Mouse (Mus musculus): ENCODE measurements around the gene Tcp1. TPM values are rescaled to one million over a fixed set of nuclear protein-coding genes. Genes with fewer than 3 reads are reported as not detected.
"Not testable (repeated sequence)": the region's sequence is repeated elsewhere in the genome, so short reads cannot be mapped to it uniquely, and the experiment has no call there.

The Tcp1 gene
- total RNA-seq, 2 experiments from 2014 or later: 201 to 208 TPM

DNA sequence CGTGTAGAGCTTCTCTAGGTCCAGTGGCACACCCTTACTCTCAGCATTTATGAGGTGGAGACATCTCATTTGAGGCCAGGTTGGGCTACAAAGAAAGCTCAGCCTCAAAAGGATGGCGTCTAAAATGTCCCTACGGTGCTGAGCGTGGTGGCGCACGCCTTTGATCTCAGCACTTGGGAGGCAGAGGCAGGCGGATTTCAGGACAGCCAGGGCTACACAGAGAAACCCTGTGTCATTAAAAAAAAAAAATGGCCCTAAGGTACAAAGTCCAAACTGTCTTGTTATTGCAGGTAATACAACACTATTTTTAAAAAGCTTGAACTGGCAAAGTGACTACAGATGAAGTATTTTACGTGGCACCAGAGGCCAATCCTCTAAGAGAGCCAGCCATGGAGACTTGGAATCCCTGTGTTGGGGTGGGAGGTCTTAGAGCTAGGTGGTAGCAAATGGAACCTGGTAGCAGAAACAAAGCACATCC lies 10.2 kb downstream of the Tcp1 start:
- Histone ChIP-seq H3K27ac (no peak overlapping the region), H3K4me3 (no peak overlapping the region)
- no peak for DNase-seq (ENCODE audit: low spot score in 2 of 2)
- no peak for TF ChIP-seq CTCF (conservative IDR thresholded peaks at IDR 0.05)

DNA sequence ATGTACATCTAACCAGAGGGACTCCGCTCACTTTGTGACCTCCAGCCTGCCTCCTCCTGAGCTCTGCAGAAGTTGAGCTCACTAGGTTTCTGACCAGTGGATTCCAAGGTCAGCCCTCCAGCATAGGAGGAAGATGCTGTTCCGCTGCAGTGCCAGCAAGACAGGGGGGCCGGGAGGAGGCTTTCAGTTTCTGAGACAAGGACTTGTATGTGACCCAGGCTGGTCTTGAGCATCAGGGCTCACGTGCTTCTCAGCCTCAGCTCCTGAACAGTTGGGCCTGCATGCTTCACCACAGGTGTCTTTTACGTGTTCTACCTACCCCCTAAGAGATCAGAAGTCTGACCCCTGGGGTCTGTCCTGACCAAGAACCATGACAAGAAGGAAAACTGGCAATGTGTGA lies 16.1 kb downstream of the Tcp1 start:
- not testable (repeated sequence) for DNase-seq (ENCODE audit: low spot score in 2 of 2); H3K4me3 ChIP-seq; H3K27ac ChIP-seq

DNA sequence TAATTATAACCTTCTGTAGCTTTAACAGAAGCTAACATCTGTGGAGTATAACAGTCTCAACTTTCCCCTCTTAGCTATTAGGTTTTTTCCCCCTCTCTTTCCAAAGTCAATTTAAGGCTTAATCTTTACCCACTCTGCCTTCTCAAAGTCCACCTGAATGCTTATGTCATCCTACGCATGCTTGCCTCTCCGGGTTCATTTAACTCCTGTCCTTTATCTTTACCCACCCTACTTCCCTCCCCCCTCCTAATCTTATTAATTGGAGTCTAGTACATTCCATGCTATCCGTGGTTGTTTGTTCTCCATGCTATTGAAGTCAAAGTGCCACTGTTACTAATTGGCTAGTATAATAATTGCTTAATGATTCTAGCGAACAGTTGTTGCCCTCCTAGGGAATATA lies 20.2 kb downstream of the Tcp1 start:
- H3K4me3 ChIP-seq: no peak overlapping the region
- no peak for DNase-seq (ENCODE audit: low spot score in 2 of 2)
- TF ChIP-seq CTCF (conservative IDR thresholded peaks at IDR 0.05): no peak
- no peak overlapping the region for H3K27ac ChIP-seq

DNA sequence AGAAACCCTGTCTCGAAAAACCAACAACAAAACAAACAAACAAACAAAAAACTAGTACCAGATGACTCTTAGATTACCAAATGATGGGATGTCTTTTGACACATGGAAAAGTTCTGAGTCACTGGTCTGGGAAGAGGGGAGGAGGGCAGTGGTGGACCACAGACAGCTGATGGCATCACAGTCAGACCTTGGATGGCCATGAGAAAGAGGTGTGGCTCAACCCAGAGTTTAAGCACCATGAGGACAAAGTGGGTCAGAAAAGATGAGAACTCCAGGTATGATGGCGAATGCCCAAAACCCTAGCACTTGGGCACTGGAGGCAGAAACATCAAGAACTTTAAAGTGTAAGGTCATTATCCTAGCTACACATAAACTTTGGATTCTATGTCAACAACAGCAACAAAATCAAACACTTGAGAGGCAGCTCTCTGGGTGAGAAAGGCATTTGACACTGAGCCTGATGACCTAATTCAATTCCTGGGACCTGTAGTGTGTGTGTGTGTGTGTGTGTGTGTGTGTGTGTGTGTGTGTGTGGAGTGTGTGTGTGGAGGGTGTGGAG lies 22.0 kb downstream of the Tcp1 start:
- no peak for DNase-seq (ENCODE audit: low spot score in 2 of 2)
- TF ChIP-seq CTCF (conservative IDR thresholded peaks at IDR 0.05): no peak
- H3K27ac ChIP-seq: 0 out of 2 replicates have a peak overlapping the region, but pooled peaks have one; percentile 36
- no peak overlapping the region for H3K4me3 ChIP-seq

DNA sequence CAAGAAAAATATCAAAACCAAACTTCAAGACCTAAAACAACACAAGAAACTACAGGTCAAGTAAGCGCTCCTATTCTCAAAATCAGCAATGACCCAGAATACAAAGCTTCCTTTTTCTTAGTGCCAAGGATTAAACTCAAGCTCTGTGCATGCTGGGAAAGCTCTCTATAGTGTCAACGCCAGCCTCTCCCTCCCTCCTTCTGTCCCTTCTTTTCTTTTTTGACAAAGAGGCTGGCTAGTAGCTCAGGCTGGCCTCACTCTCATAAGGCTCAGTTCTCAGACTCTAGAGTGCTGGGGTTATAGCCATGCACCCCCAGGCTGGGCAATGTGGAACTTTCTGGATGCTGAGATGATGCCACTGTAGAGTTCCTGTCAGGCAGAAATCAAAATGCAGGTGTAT lies 22.6 kb downstream of the Tcp1 start:
- no peak overlapping the region for H3K27ac ChIP-seq
- H3K4me3 ChIP-seq: no peak overlapping the region
- DNase-seq (ENCODE audit: low spot score in 2 of 2): no peak
- TF ChIP-seq CTCF (conservative IDR thresholded peaks at IDR 0.05): no peak

DNA sequence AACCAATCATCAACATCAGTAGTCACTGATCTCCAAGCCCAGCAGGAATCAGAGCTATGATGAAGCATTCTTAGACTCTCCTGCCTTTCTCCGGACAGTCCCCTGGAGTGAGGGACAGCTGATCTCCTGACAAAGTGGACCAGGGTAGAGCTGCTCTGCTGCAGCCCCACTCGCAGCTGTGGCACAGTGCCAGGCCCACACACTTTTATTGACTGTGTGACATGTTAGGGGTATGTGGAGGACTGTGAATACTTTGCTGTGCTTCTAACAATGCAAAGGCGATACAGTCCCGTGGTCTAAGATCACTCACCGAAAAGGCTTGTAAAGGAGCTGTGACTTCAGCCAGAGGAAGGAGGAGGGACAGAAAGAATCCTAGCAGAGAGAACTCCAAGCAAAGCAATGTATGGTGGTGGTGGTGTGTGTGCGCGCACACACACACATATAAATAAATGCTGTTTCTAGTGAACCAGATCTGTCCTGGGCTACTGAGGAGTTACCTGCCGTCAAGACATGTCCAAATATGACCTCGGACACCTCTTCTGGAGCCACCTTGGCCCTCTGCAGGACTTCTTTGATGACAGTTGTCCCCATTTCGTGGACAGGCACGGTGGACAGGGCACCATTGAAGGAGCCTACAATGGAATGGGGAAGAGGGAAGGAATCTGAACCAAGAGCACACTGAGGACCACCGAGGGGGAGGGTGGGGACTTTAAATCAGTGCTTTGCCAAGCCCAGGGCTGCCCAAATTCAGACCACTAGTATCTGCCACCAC lies 24.1 kb downstream of the Tcp1 start:
- H3K27ac ChIP-seq: peak overlapping the region; percentile 56; the same call in 1 of the 2 replicates
- peak overlapping the region; percentile 38 for H3K4me3 ChIP-seq
- DNase-seq (ENCODE audit: low spot score in 2 of 2): not testable (repeated sequence)

DNA sequence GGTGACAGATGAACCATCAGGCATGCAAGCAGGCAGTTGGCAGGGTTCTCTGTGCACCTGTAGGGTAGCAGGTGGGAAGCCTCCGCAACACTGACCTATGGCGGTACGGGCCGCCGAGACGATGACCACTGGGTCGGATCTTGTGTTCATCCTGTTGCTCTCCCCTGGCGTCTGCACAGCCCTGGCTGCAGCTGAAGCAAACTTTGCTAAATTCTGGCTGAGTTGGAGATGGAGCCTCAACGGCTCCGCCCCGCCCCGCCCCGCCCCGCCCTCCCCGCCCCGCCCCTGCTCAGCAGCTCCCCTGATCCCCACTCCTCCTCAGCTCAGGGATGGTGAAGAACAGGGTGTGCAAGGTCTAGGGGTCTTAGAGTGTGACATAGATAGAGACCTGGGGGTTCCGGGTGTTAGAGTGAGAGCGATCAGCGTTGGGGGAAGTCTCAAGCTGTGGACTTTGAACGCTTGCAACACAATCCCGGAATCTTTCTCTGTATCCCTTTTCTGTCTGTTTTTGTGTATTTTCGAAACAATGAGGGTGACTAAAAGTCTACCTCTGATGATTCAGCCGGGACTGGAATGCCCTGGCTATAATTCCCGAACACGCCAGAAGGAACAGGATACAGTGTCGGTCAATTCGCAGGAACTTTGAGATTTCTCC lies 24.8 kb downstream of the Tcp1 start, which contains the start of gene Acat3:
TSS of gene Acat3 (minus strand) at position 450 of the 655 bp plus-strand sequence.
- DNase-seq (ENCODE audit: low spot score in 2 of 2): no peak
- peak within 1 kb of the TSS; percentile 56; the same call in 1 of the 2 replicates for H3K27ac ChIP-seq
- H3K4me3 ChIP-seq: peak within 1 kb of the TSS; percentile 38
- no peak for TF ChIP-seq CTCF (conservative IDR thresholded peaks at IDR 0.05)

DNA sequence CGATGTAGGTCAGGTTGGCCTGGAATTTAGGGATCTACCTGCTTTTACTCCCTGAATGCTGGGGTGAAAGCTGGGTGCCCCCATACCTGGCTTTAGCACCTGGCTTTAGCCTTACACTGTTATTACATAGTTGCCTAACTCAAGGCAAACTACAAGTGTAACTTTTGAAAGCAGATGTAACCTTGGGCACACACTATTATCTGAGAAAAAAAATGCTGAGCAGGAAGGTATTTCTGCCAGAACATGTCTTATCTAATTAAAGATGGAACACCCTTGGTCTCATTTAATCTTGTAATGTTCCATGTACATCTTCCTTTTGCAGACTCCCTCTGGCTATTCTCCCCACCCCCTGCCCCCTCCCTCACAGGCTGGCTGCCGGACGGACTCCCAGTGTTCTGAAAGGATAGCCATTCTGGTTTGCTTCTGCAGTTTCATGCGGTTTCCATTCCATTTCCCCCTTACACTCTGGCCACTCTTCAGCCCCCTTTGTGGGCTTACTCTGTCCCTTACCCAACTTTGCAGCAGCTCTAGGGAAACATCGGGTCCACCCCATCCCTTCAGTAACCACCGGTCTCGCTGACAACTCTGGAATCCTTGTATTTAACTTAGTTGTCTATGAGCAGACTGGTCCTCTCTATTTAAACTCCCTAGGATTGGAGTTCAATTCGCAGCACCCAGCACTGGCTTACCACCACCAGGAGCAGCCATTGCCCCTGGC lies 26.2 kb downstream of the Tcp1 start:
- Histone ChIP-seq H3K4me3 (no peak overlapping the region), H3K27ac (no peak overlapping the region)
- TF ChIP-seq CTCF (conservative IDR thresholded peaks at IDR 0.05): no peak
- no peak for DNase-seq (ENCODE audit: low spot score in 2 of 2)

DNA sequence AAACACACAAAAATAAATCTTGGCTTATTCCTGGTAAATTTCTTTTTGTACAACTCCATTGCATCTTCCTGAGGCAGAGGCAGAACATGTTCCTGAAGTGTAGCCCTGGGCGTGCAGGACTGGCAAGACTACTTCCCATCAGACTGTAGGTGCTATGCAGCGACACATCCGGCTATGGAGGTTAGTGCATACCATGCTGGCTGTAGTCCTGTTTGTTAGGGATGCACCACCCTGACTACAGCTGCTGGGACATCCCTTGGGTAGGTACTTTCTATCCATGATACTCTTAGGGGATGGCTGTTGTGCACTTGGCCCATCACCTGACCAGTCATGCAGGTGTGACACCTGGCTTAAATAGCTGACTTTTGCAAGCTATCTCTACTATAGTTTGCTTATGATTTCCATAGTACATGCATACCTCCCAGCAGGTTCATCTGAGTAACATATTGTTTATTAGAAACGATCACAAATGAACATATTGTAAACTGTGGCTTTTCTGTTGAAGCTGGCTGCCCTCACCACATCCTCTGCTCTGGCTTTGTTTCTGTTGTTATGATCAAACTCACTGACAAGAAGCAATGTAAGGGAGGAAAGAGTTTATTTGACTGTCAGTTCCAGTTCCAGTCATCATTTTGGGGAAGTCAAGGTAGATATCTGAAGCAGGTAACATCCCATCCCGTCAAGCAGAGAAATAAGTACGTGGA lies 27.1 kb downstream of the Tcp1 start:
- Histone ChIP-seq H3K27ac (no peak overlapping the region), H3K4me3 (no peak overlapping the region)
- DNase-seq (ENCODE audit: low spot score in 2 of 2): no peak
- no peak for TF ChIP-seq CTCF (conservative IDR thresholded peaks at IDR 0.05)

DNA sequence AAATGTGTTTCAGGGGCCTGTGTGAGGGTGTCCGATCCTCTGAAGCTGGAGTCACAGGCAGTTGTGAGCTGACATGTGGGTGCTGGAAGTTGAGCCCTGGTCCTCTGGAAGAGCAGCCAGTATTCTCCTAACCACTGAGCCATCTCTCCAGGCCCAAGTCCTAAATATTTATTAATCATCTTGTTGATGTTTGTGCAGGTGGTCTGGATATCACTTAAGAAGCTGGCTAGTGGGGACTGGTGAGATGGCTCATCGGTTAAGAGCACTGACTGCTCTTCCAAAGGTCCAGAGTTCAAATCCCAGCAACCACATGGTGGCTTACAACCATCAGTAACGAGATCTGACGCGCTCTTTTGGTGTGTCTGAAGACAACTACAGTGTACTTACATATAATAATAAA lies 34.2 kb downstream of the Tcp1 start:
- TF ChIP-seq CTCF (conservative IDR thresholded peaks at IDR 0.05): no peak
- Histone ChIP-seq H3K27ac (no peak overlapping the region), H3K4me3 (no peak overlapping the region)
- no peak for DNase-seq (ENCODE audit: low spot score in 2 of 2)

DNA sequence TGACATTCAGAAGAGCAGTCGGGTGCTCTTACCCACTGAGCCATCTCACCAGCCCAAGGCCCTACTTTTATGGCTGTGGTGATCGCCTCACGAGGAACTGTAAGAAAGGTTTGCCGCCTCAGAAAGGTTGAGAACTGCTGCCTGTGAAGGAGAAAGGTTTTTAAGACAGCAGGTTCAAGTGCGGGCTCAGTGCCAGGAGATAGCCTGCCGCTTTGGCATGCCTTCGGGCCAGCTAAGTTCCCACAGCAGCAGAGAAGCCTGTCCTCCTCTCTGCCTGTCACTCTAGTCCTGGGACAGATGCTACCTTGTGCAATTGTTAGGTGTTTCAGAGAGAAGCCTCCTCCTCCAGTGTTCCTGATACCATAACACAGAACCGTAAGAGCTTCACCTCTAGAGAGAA lies 41.2 kb downstream of the Tcp1 start:
- TF ChIP-seq CTCF (conservative IDR thresholded peaks at IDR 0.05): no peak
- H3K27ac ChIP-seq: no peak overlapping the region
- no peak overlapping the region for H3K4me3 ChIP-seq
- DNase-seq (ENCODE audit: low spot score in 2 of 2): no peak

DNA sequence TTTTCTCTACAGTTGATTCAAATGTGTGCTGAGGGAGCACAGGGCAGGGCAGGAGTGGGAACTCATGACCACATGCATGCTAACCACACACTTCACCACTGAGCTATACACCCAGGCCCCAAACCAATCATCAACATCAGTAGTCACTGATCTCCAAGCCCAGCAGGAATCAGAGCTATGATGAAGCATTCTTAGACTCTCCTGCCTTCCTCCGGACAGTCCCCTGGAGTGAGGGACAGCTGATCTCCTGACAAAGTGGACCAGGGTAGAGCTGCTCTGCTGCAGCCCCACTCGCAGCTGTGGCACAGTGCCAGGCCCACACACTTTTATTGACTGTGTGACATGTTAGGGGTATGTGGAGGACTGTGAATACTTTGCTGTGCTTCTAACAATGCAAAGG lies 43.9 kb downstream of the Tcp1 start:
- not testable (repeated sequence) for H3K4me3 ChIP-seq; DNase-seq (ENCODE audit: low spot score in 2 of 2); H3K27ac ChIP-seq
